Mouse (Mus musculus) kidney, adult 2 months (tissue): Measurements from ENCODE around the gene Khdc4. TPM values are rescaled to one million over a fixed set of nuclear protein-coding genes. Genes with fewer than 3 reads are reported as not detected.
A peak's percentile ranks its signal among the peaks of the same experiment; 100 is the strongest.

Experiments
- DNase-seq: peaks from one replicate; pipeline ENCODE4 v3.0.0; 2021
- H3K27ac ChIP-seq: fragments of 200-500 bp; 2 replicates; pipeline ENCODE4 v1.5.1; 2012; ENCODE audit warnings: low read depth, low read length, control low read depth, inconsistent platforms; ENCODE audit not compliant: insufficient read depth
- H3K27me3 ChIP-seq: fragments of 200-500 bp; replicated peaks from 2 replicates; pipeline ENCODE4 v1.6.1; 2012; ENCODE audit warnings: mild to moderate bottlenecking, moderate library complexity, low read length, inconsistent platforms; ENCODE audit not compliant: control insufficient read depth, insufficient read depth
- H3K36me3 ChIP-seq: fragments of 200-500 bp; 2 replicates; pipeline ENCODE4 v1.6.1; 2012; ENCODE audit warnings: mild to moderate bottlenecking, moderate library complexity, low read length, inconsistent platforms; ENCODE audit not compliant: control insufficient read depth, insufficient read depth
- H3K4me1 ChIP-seq: fragments of 200-500 bp; 2 replicates; pipeline ENCODE4 v1.6.1; 2011; ENCODE audit warnings: low read length; ENCODE audit not compliant: control insufficient read depth, insufficient read depth
- H3K4me3 ChIP-seq: fragments of 200-500 bp; 2 replicates; pipeline ENCODE4 v1.5.1; 2011; ENCODE audit warnings: mild to moderate bottlenecking, low read depth, low read length, control low read depth; ENCODE audit not compliant: insufficient read depth
- CTCF ChIP-seq: fragments of 200-500 bp; conservative IDR thresholded peaks from 2 replicates; pipeline ENCODE4 v1.5.1; 2011; ENCODE audit warnings: low read depth, mild to moderate bottlenecking, control low read depth, low read length, moderate library complexity, mixed read lengths; ENCODE audit not compliant: insufficient read depth, insufficient read length
- POLR2A ChIP-seq: fragments of 200-500 bp; IDR thresholded peaks from one replicate; pipeline ENCODE4 v1.6.1; 2011; ENCODE audit warnings: low read depth, low read length, control low read depth
- WGBS: fragments of 180-500 bp; shearing (Covaris S2); methylation state at CpG from one replicate; pipeline ENCODE4 v1.1.7; 2018; 5-methylcytosine and 5-hydroxymethylcytosine counted together
- polyA plus RNA-seq: library from polyadenylated mRNA; depleted of rRNA; stranded (reverse); fragments of >200 nt; gene quantifications from 2 replicates; pipeline ENCODE4 v1.2.3, GENCODE M21; 2012

Gene Khdc4
- polyA plus RNA-seq, 1 experiment, result 41.2 TPM

DNA sequence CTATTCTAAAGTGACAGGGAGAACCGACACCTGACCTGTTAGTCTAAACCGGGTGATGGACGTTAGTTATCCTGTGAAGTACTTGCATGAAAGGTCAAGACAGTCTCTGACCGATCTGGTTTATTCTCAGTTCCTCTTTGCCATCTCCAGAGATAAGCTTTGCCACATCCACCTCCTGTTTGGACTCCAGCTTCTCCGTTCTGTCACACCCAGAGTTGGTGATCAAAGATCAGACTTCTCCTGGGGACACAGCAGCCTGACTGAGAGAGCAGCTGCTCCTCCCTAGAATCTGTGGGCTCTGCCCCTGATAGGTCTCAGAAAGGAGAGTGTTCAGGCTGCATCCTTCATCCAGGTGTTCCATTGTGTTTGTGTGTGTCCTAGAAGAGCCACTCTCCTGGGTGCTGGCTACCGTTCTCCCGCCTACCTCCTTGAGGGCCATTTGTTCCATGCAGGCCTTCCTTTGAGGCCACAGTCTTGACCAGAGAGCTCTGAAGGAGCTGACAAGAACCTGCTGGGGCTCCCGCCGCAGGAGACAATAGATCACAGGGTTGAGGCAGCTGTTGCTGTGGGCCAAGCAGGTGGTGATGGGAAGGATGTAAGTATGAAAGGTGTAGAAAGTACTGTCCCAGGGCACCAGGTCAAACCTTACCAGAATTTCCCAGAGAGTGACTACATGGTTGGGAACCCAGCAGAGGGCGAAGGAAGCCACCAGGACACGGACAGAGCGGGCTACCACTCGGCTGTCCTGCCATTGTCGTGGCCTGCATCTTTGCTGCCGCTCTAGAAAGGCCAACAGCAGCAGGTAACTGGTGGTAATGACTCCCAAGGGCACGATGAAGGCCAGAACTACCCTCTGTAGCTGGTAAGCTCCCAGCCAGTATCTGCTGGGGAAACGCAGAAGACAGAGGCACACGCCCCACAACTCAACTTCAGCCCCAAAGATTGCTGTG is 33.7 kb upstream of the Khdc4 start:
- Histone ChIP-seq H3K36me3 (peaks cover 3% of the 10 kb centered on the region), H3K27ac (no peak overlapping the region), H3K4me3 (no peak overlapping the region), H3K4me1 (no peaks in the 10 kb centered on the region), H3K27me3 (no peaks in the 10 kb centered on the region)
- no peak for TF ChIP-seq CTCF
- TF ChIP-seq POLR2A, result no peak
- 68% methylated on average over 18 of the region's 18 CpGs for WGBS
- DNase-seq, result no peak

DNA sequence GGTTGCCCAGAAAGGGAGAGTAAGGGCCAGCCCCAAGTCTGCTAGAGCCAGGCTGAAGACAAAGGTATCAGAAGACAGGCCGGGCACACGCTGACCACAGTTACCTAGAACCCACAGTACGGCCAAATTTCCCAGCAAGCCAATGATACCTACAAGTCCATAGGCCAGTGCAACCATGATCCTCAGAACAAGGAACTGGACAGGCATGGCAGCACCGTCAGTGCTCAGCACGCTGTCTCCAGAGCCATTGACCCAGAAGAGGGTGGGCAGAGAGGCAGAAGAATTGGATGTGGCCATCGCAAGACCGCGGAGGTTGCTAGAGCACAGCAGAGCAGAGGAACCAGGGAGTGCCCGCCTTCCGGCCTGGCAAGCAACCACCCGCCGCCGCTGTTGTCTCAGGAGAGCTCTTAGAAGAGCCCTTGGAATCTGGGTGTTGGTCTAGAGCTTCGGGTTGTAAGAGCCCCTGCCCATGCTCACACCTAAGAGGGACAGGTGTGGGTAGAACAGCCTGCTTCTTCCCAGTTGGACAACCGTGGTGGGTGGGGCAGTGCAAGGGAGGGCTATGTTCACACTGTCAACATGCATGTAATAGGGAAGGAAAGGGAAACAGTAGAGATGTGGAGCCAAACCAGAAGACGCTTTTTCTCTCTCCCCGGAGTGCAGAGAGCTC is 32.6 kb upstream of the Khdc4 start, which contains the start of gene Rxfp4:
Rxfp4 (minus strand) TSS at position 297 of the 670 bp plus-strand sequence.
- no peaks in the 10 kb centered on the region for H3K27me3 ChIP-seq
- no peak within 1 kb of the TSS for H3K27ac ChIP-seq
- 87% methylated on average over 17 of the region's 17 CpGs for WGBS
- no peak for DNase-seq
- no peaks in the 10 kb centered on the region; the same call in 1 of the 2 replicates for H3K36me3 ChIP-seq
- TF ChIP-seq CTCF (no peak), POLR2A (no peak)
- no peak within 1 kb of the TSS for H3K4me3 ChIP-seq
- no peaks in the 10 kb centered on the region for H3K4me1 ChIP-seq

DNA sequence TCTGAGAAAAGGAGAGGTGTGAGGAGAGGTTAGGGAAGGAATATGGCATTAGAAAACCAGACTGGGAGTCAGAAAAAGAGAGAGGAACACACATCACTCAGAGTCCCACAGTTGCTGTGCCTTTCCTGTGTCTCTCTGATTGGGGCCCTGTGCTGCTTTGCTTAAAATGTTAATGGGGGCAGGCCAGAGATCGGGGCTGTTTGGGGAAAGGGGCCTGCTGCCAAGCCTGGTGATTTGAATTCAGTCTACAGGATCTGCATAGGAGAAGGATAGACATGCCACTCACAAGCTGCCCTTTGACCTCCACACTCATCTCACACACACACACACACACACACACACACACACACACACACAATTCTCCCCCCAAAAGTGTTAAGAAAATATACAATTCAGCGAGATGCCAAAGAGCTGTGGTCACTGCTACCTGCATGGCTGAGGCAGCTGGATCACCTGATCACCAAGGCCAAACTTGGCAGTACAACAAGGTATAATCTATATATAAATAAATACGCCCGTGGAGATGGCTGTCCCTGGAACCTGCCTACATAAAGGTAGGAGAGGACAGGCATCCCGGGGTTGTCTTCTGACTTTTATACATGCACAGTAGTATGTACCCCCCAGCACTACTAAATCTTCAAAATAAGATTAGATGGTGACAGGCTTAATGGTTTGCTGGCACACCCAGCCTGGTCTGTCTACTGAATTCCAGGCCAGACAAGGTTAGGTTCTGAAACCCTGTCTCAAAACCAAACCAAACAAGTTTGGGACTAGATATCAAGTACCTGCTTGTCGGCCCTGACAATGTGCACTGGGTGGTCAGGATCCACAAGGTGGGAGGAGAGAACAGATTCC is 31.9 kb upstream of the Khdc4 start:
- Histone ChIP-seq H3K27me3 (no peaks in the 10 kb centered on the region), H3K4me3 (no peak overlapping the region), H3K36me3 (no peaks in the 10 kb centered on the region), H3K4me1 (no peaks in the 10 kb centered on the region), H3K27ac (no peak overlapping the region)
- no peak for TF ChIP-seq CTCF
- TF ChIP-seq POLR2A, result no peak
- DNase-seq, result no peak
- WGBS, result 73% methylated on average over 6 of the region's 6 CpGs

DNA sequence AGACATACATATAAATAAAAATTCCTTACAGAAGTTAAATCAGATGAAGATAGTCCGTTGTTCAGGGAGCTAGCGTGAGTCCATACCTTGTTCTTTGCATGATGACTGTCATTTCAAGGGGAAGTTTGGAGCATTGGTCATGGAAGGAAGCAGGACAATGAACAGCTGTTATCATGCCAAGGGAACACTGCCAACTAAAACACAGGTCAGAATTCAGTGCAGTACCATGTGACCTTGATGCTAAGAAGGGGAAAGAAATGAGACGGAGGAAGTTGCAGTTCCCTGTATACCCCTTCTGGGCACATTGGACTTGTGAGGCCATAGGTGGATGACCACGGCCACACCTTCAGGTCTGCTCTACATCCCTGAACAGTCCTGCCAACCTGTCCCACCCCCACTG is 31.0 kb upstream of the Khdc4 start:
- Histone ChIP-seq H3K36me3 (no peaks in the 10 kb centered on the region), H3K27ac (no peak overlapping the region), H3K4me1 (no peaks in the 10 kb centered on the region), H3K27me3 (no peaks in the 10 kb centered on the region), H3K4me3 (no peak overlapping the region)
- no peak for TF ChIP-seq CTCF
- TF ChIP-seq POLR2A, result no peak
- DNase-seq, result peak; percentile 68
- 47% methylated on average over 4 of the region's 4 CpGs for WGBS

DNA sequence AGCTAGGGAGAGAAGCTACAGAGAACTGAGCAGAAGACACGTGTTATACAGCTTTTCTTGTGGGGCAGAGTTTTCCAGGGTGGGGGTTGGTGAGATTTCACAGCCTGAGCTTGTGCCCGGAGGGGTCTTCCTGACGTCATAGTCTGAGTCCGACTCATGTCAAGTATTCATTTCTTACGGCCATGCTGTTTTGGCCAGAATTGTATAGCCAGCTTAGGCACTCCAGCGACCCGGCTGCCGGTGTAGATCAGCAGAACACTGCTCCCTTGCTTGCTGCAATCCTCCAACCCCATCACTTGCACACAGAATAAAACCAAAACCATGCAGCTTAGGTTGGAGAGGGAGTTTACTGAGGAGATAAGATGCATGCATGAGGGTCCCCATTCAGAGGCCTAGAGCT is 30.0 kb upstream of the Khdc4 start:
- DNase-seq, result no peak
- 81% methylated on average over 8 of the region's 8 CpGs for WGBS

DNA sequence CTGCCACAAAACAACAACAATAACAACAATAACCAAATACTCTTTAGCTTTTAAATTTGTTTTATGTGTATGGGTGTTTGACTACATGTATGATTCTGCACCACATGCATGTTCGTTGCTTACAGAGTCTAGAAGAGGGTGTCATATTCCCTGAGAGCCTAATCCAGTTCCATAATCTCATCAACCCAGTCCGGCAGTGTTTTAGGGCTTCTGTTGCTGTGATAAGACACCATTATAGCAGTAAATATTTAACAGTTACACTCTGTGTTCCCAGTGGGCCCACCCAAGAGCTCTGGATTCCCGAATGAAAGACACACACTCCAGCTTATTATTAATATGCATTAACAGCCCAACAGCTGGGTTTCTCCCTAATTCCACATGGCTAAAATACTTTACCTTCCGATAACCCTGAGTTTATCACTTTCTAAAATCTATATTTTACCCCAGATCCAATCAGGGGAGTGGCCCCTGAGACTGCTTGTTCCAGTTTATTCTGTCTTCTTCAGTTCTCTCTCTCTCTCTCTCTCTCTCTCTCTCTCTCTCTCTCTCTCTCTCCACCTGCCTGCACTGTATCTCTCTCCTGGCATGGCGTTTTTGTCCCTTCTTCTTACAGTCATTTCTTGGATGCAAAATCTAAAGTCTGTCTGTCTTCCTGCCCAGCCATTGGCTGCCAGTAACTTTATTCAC is 27.0 kb upstream of the Khdc4 start:
- 77% methylated on average over 5 of the region's 5 CpGs for WGBS
- no peak for TF ChIP-seq POLR2A
- TF ChIP-seq CTCF, result no peak

More for the DNA sequence above, 30.0 kb upstream of the Khdc4 start:
- Histone ChIP-seq H3K27me3 (no peaks in the 10 kb centered on the region), H3K36me3 (no peaks in the 10 kb centered on the region), H3K4me3 (no peak overlapping the region), H3K4me1 (no peaks in the 10 kb centered on the region), H3K27ac (no peak overlapping the region)
- TF ChIP-seq POLR2A (no peak), CTCF (no peak)

More for the DNA sequence above, 27.0 kb upstream of the Khdc4 start:
- Histone ChIP-seq H3K4me1 (no peaks in the 10 kb centered on the region), H3K36me3 (no peaks in the 10 kb centered on the region), H3K4me3 (no peak overlapping the region), H3K27ac (no peak overlapping the region), H3K27me3 (no peaks in the 10 kb centered on the region)
- no peak for DNase-seq
